Mouse (Mus musculus) limb, embryonic 14.5 days (tissue): ENCODE results near the gene Rspo4. TPM values are rescaled to one million over a fixed set of nuclear protein-coding genes. Genes with fewer than 3 reads are reported as not detected.

ENCODE experiments used
- ATAC-seq: fragments of 200-750 bp; cut with Nextera tagmentation; 2 replicates; pipeline ENCODE4 v1.8.0; 2017; ENCODE audit warnings: low read depth, moderate number of reproducible peaks, moderate TSS enrichment; ENCODE audit not compliant: low FRiP score
- DNase-seq: peaks from one replicate; pipeline ENCODE4 v3.0.0-alpha.2; 2015; ENCODE audit warnings: low spot score
- H3K27ac ChIP-seq: fragments of 300-500 bp; sonication (generic); replicated peaks from 2 replicates; pipeline ENCODE4 v1.5.1; 2014; ENCODE audit warnings: low read depth, mild to moderate bottlenecking, low read length, moderate library complexity, mixed read lengths
- H3K27me3 ChIP-seq: fragments of 300-500 bp; sonication (generic); 2 replicates; pipeline ENCODE4 v1.6.1; 2014; ENCODE audit warnings: low read length, mixed read lengths; ENCODE audit not compliant: control insufficient read depth, insufficient read depth
- H3K36me3 ChIP-seq: fragments of 300-500 bp; sonication (generic); 2 replicates; pipeline ENCODE4 v1.6.1; 2014; ENCODE audit warnings: mild to moderate bottlenecking, low read length, moderate library complexity, mixed read lengths; ENCODE audit not compliant: control insufficient read depth, insufficient read depth
- H3K4me1 ChIP-seq: fragments of 300-500 bp; sonication (generic); 2 replicates; pipeline ENCODE4 v1.6.1; 2014; ENCODE audit warnings: antibody characterized with exemption, low read length, mixed read lengths; ENCODE audit not compliant: control insufficient read depth, insufficient read depth
- H3K4me2 ChIP-seq: fragments of 300-500 bp; sonication (generic); replicated peaks from 2 replicates; pipeline ENCODE4 v1.6.1; 2014; ENCODE audit warnings: low read depth, mild to moderate bottlenecking, low read length, moderate library complexity; ENCODE audit not compliant: severe bottlenecking
- H3K4me3 ChIP-seq: fragments of 300-500 bp; sonication (generic); replicated peaks from 2 replicates; pipeline ENCODE4 v1.5.1; 2014; ENCODE audit warnings: low read length
- H3K9ac ChIP-seq: fragments of 300-500 bp; sonication (generic); 2 replicates; pipeline ENCODE4 v1.6.1; 2014; ENCODE audit warnings: mild to moderate bottlenecking, low read depth, low read length, moderate library complexity; ENCODE audit not compliant: severe bottlenecking
- H3K9me3 ChIP-seq: fragments of 300-500 bp; sonication (generic); 2 replicates; pipeline ENCODE4 v1.6.1; 2016; ENCODE audit warnings: low read length; ENCODE audit not compliant: control insufficient read depth
- POLR2A ChIP-seq: fragments of 200-500 bp; IDR thresholded peaks from 2 replicates; pipeline ENCODE4 v1.8.0; 2012; ENCODE audit warnings: inconsistent platforms, mild to moderate bottlenecking, moderate library complexity, borderline replicate concordance; ENCODE audit not compliant: insufficient read depth, insufficient read length; ENCODE audit errors: extremely low read depth
- WGBS: fragments of 180-500 bp; shearing (Covaris S2); extraction: QIAGEN DNeasy Blood & Tissue Kit; methylation state at CpG from one replicate; pipeline ENCODE4 v1.1.7; 2014; 5-methylcytosine and 5-hydroxymethylcytosine counted together
- polyA plus RNA-seq, 2 experiments: library from polyadenylated mRNA; depleted of rRNA in 1 of 2; stranded (reverse) in 1 of 2; unstranded in 1 of 2; fragments of >200 nt; fragmentation: Nextera tagmentation in 1 of 2; extraction: Ambion mirVana in 1 of 2; gene quantifications; 2 replicates each; pipeline versions ENCODE4 v1.2.1 to v1.2.3; 2012 to 2014

Gene Rspo4
- polyA plus RNA-seq, 2 experiments = 0.65 to 0.83 TPM

- H3K4me1 ChIP-seq = no peaks in the 10 kb centered on the region
- H3K36me3 ChIP-seq = no peaks in the 10 kb centered on the region
- DNase-seq (no peak), ATAC-seq (no peak)
- no peak overlapping the region for H3K9ac ChIP-seq
- no peaks in the 10 kb centered on the region for H3K9me3 ChIP-seq
- 84% methylated on average over 8 of the region's 8 CpGs for WGBS
- H3K27ac ChIP-seq = no peak overlapping the region
- H3K4me2 ChIP-seq = no peak overlapping the region
- no peaks in the 10 kb centered on the region for H3K27me3 ChIP-seq
- no peak overlapping the region for H3K4me3 ChIP-seq
- TF ChIP-seq POLR2A = no peak
These were observed 25.5 kb downstream of the Rspo4 start for GRCm38 (mm10) chr2:151868196-151868595.

- Histone ChIP-seq H3K36me3 (no peaks in the 10 kb centered on the region), H3K4me3 (no peak overlapping the region), H3K9me3 (no peaks in the 10 kb centered on the region), H3K4me2 (no peak overlapping the region), H3K9ac (no peak overlapping the region), H3K4me1 (no peaks in the 10 kb centered on the region), H3K27me3 (no peaks in the 10 kb centered on the region), H3K27ac (no peak overlapping the region)
- DNase-seq = no peak
- TF ChIP-seq POLR2A = no peak
- no peak for ATAC-seq
These were observed 31.8 kb downstream of the Rspo4 start for GRCm38 (mm10) chr2:151874551-151874950.

GRCm38 (mm10) chr2:151876012-151876485 lies 33.3 kb downstream of the Rspo4 start:
- H3K27ac ChIP-seq = no peak overlapping the region
- no peaks in the 10 kb centered on the region for H3K27me3 ChIP-seq
- ATAC-seq (peak; percentile 57; the same call in 1 of the 2 replicates), DNase-seq (peak; percentile 4)
- H3K9ac ChIP-seq = no peak overlapping the region
- no peaks in the 10 kb centered on the region for H3K9me3 ChIP-seq
- H3K36me3 ChIP-seq = no peaks in the 10 kb centered on the region
- WGBS = 14% methylated on average over 8 of the region's 8 CpGs
- no peak overlapping the region for H3K4me3 ChIP-seq
- no peak overlapping the region for H3K4me2 ChIP-seq
- TF ChIP-seq POLR2A = no peak
- H3K4me1 ChIP-seq = no peaks in the 10 kb centered on the region

- H3K4me1 ChIP-seq = no peaks in the 10 kb centered on the region
- H3K36me3 ChIP-seq = no peaks in the 10 kb centered on the region
- no peak for TF ChIP-seq POLR2A
- DNase-seq (no peak), ATAC-seq (peak; percentile 62)
- H3K9me3 ChIP-seq = no peaks in the 10 kb centered on the region
- no peak overlapping the region for H3K4me2 ChIP-seq
- H3K4me3 ChIP-seq = no peak overlapping the region
- WGBS = 73% methylated on average over 3 of the region's 3 CpGs
- no peak overlapping the region for H3K9ac ChIP-seq
- no peak overlapping the region for H3K27ac ChIP-seq
- no peaks in the 10 kb centered on the region for H3K27me3 ChIP-seq
These were observed 35.9 kb downstream of the Rspo4 start for GRCm38 (mm10) chr2:151878645-151879044.

- 58% methylated on average over 2 of the region's 2 CpGs for WGBS
These were observed 37.0 kb downstream of the Rspo4 start for GRCm38 (mm10) chr2:151879760-151880159.

GRCm38 (mm10) chr2:151891031-151891430 lies 48.3 kb downstream of the Rspo4 start:
- no peak for TF ChIP-seq POLR2A
- WGBS = 56% methylated on average over 6 of the region's 6 CpGs
- no peaks in the 10 kb centered on the region for H3K36me3 ChIP-seq
- H3K9ac ChIP-seq = no peak overlapping the region
- H3K4me1 ChIP-seq = peaks cover 12% of the 10 kb centered on the region
- no peak for ATAC-seq
- no peak overlapping the region for H3K4me3 ChIP-seq
- no peak overlapping the region for H3K27ac ChIP-seq
- no peaks in the 10 kb centered on the region for H3K27me3 ChIP-seq
- no peaks in the 10 kb centered on the region for H3K9me3 ChIP-seq
- H3K4me2 ChIP-seq = no peak overlapping the region
- DNase-seq = no peak

More at GRCm38 (mm10) chr2:151879760-151880159, 37.0 kb downstream of the Rspo4 start:
- peak; percentile 4 for DNase-seq
- Histone ChIP-seq H3K4me2 (no peak overlapping the region), H3K36me3 (no peaks in the 10 kb centered on the region), H3K9me3 (no peaks in the 10 kb centered on the region), H3K9ac (no peak overlapping the region), H3K4me1 (no peaks in the 10 kb centered on the region), H3K27me3 (no peaks in the 10 kb centered on the region), H3K27ac (no peak overlapping the region), H3K4me3 (no peak overlapping the region)
- TF ChIP-seq POLR2A = no peak
- ATAC-seq = no peak
